Mouse (Mus musculus) brown adipose tissue, adult 24 weeks (tissue): ENCODE results near the gene Ly9. TPM values are rescaled to one million over a fixed set of nuclear protein-coding genes. Genes with fewer than 3 reads are reported as not detected.

ENCODE experiments used
- H3K27ac ChIP-seq: fragments of 200-500 bp; replicated peaks from 2 replicates; pipeline ENCODE4 v1.5.1; 2012; ENCODE audit warnings: low read depth, mild to moderate bottlenecking, low read length
- H3K4me1 ChIP-seq: fragments of 200-500 bp; 2 replicates; pipeline ENCODE4 v1.6.1; 2012; ENCODE audit warnings: low read length, mixed read lengths; ENCODE audit not compliant: control insufficient read depth, insufficient read depth, insufficient read length
- H3K4me3 ChIP-seq: fragments of 200-500 bp; 2 replicates; pipeline ENCODE4 v1.5.1; 2012; ENCODE audit warnings: low read depth, mild to moderate bottlenecking, low read length, moderate library complexity; ENCODE audit not compliant: insufficient read depth
- polyA plus RNA-seq: library from polyadenylated mRNA; stranded (reverse); fragments of >200 nt; gene quantifications from 2 replicates; pipeline ENCODE4 v1.2.4, GENCODE M21; 2012; ENCODE audit not compliant: missing spikeins, insufficient read depth, insufficient read length

Ly9 gene
- polyA plus RNA-seq, 1 experiment, result 0.95 TPM

DNA sequence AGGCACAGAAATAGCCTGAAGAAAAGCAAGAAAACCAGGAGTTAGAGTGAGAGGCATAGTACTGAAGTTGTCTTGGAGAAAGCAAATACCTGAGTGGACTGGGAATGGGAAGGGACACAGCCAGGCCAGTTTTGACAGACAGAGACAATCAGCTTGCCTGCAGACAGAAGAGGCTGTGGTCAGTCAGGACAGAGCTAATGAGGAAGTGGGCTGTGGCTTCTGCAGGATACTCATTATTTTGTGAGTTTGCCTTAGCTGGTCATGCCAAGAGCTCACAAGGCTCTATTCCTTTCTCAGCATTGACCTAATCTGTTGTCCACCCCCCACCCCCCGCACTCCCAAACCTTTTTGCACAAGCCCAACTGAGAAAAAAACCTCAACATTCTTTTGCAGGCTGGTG is 46.0 kb downstream of the Ly9 start:
- no peak overlapping the region for H3K27ac ChIP-seq
- H3K4me1 ChIP-seq, result no peaks in the 10 kb centered on the region
- H3K4me3 ChIP-seq, result no peak overlapping the region

DNA sequence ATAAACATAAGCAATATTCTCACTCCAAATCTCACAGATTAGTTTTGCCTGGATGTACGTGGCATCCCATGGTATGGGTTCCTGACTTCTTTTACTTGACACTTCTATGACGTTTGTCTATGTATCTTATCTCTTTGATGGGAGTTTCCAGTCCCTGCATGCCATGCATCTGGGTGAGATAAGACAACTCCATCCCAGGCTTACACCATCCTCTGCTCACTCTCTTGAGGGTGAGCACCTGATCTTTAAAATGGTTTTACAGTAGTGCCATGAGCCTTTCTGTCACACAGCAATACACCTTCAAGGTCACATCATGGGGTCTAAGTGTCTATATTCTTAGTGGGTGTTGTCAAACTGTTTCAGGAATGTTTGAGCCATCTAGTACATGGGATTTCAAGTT is 46.9 kb downstream of the Ly9 start:
- no peak overlapping the region for H3K27ac ChIP-seq
- no peak overlapping the region for H3K4me3 ChIP-seq
- H3K4me1 ChIP-seq, result no peaks in the 10 kb centered on the region

DNA sequence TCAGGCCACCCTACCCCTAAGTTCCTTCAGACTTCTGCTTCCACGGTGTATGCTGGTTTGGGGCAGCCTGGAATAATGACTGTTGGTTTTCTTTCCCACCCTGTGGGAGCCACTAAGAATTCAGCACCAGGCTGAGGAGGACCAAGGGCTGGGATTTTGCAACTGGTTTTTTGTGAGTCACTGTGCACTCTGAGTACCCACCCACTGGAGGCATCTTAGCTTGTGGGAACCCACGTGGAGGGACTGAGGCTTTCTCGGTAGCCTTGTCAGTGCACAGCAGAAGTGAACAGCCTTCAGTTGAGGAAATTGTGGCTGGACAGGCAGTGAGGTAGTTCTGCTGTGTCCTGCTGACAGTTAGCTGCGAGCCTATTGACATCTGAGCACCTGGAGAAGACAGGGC is 48.3 kb downstream of the Ly9 start, which contains the start of gene Cd244a:
Cd244a (plus strand) TSS at position 296 of the 400 bp plus-strand sequence.
- Histone ChIP-seq H3K27ac (no peak within 1 kb of the TSS), H3K4me3 (no peak within 1 kb of the TSS), H3K4me1 (no peaks in the 10 kb centered on the region)

DNA sequence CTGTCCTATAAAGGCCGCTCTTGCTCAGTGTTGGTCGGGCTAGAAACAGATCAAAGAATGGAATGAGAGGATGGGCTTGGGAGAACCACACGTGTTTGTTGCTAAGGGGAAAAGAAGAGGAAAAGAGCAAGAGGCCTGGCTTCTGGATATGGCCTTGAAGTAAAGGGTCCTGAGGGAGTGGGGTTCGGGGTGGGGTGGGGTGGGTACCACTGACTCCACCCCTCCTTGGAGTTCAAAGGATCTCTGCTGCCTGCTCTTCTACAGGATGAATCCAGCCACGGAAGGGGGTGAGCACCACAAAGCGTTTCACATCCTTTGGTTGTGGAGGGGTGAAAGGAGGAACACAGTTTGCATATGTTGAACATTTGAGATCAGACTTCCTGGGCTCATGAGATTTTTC is 48.8 kb downstream of the Ly9 start:
- H3K4me3 ChIP-seq, result no peak overlapping the region
- H3K27ac ChIP-seq, result no peak overlapping the region
- H3K4me1 ChIP-seq, result no peaks in the 10 kb centered on the region

DNA sequence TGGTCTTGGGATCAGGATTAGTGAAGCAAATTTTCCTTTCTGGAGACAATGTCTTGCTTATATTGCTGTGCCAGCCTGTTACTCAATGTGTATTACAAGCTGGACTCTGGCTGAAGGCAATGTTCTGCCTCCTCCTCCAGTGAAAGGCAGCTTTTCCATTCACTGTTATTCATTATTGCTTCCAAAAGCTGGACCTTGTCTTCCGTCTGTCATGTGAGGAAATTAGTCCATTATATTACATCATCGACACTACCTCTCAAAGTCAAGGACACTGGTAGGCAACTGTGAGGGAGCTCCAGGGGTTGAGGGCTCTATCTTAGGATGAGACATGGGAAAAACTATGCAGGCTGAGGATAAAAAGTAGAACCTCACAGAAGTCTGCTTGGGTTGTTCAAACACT is 50.8 kb downstream of the Ly9 start:
- Histone ChIP-seq H3K4me3 (no peak overlapping the region), H3K27ac (no peak overlapping the region), H3K4me1 (no peaks in the 10 kb centered on the region)

DNA sequence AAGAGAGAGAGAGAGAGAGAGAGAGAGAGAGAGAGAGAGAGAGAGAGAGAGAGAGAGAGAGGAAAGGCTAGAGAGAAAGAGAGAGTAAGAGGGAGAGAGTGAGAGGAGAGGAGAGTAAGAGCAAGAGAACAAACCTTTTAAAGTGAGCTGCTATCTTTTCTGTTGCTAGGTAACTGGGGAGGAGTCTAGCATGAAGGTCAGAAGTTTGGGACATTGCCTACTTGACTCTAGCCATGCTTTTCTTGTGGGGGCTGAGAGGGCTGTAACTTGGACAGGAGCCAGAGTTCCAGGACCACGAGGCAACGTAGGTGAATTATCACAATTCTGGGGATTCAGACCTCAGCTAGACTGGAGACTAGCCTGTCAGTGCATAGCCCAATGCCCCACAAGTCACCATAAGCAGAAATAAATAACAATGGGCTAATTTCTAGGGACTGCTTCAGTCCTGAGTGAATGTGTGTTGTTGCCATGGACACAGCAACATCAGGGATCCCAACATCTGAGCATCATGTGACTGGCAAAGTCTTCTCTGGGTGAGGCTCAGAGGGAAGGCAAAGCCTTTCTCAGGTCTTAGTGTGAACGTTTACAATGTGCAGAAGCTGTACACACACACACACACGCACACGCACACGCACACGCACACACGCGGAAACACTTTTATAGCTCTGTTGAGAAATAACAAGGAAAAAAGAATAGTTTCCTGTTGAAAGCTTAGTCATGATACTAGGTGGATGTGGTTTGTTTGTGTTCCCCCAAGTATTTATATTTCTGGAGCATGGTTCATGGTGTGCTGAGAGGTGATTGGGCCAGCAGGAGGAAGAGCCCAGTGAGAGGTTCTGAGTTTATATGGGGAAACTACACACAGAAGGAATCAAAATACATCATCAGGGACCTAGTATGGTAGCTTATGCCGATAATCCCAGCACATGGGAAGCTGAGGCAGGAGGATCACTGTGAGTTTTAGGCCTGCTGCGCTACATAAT is 53.6 kb downstream of the Ly9 start:
- Histone ChIP-seq H3K27ac (no peak overlapping the region), H3K4me1 (no peaks in the 10 kb centered on the region), H3K4me3 (no peak overlapping the region)

DNA sequence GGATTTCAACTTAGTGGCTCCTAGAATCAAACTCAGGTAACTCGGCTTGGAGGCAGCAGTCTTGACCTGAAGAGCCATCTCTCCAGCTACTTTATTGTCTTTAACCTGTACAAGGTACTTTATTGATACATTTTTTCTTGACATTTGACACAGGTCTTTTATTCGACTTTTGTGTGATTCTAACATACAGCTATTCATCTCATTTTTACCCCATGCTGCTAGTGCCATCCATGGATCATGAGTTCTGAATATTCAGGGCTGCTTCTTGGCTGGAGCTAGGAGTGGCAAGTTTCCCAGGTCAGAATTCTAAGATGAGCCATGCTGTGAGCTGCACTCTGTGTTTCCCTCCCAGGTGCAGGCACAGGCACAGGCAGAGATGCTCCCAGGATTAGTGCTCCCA is 55.0 kb downstream of the Ly9 start:
- no peak overlapping the region for H3K27ac ChIP-seq
- no peaks in the 10 kb centered on the region for H3K4me1 ChIP-seq
- H3K4me3 ChIP-seq, result no peak overlapping the region

DNA sequence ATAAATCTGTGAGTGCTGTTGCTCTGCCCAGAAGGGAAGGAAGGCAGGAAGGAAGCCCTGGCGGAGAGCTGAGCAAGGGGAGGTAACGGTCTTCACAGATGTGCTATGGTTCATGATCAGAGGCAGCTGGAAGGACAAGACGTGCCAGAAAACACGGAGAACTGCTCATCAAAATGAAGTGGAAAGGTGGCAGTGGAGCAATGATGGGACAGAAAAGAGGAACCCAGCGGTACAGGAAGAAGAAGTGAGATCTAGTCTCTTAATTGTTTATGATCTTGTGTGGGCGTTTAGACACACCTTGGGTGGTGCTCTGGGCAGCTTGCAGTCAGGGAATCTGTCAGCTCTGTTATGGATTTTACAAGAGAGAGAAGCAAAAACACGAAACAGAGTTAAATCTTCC is 55.9 kb downstream of the Ly9 start:
- H3K4me1 ChIP-seq, result no peaks in the 10 kb centered on the region
- no peak overlapping the region for H3K27ac ChIP-seq
- no peak overlapping the region for H3K4me3 ChIP-seq

DNA sequence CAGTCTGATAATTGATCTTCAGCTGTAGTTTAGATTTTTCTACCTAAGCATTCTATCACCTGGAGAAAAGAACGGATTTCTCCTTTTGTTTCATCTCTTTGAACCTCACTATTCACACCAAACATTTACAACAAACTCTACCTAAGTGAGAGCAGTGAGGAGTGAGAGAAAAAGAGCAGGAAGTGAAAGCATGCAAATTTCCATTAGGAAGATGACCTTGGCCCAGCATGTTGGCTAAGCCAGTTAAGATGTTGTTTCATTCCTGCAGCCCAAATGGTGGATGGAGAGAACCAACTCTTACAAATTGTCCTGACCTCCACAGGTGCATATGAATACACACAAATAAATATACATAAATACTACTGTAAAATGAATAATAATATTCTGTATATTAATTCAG is 66.5 kb downstream of the Ly9 start:
- no peak overlapping the region for H3K27ac ChIP-seq
- H3K4me3 ChIP-seq, result no peak overlapping the region
- no peaks in the 10 kb centered on the region for H3K4me1 ChIP-seq

Other genes starting within 250 kb of the Ly9 start
- not detected in 2 replicates for gene Klhdc9, start 246.6 kb downstream of the Ly9 start, polyA plus RNA-seq
- not detected in 2 replicates for gene Nectin4, start 237.3 kb downstream of the Ly9 start, polyA plus RNA-seq
- gene Arhgap30, start 218.5 kb downstream of the Ly9 start, polyA plus RNA-seq, result 2.1 and 3.0 TPM in 2 replicates
- 13.1 and 18.2 TPM in 2 replicates for gene Usf1, start 196.1 kb downstream of the Ly9 start, polyA plus RNA-seq
- gene Tstd1, start 188.5 kb downstream of the Ly9 start, polyA plus RNA-seq, result not detected in 2 replicates
- 42.9 and 45.1 TPM in 2 replicates for gene F11r, start 169.9 kb downstream of the Ly9 start, polyA plus RNA-seq
- gene Alyref2, start 103.9 kb downstream of the Ly9 start, polyA plus RNA-seq, result 2.7 and 3.0 TPM in 2 replicates
- gene Itln1, start 72.1 kb downstream of the Ly9 start, polyA plus RNA-seq, result not detected in 2 replicates
- not detected in 2 replicates for gene Cd244a, start 48.2 kb downstream of the Ly9 start, polyA plus RNA-seq
- gene Slamf7, start 45.6 kb upstream of the Ly9 start, polyA plus RNA-seq, result 1.0 and 1.6 TPM in 2 replicates
- gene Cd48, start 74.6 kb upstream of the Ly9 start, polyA plus RNA-seq, result 4.8 and 7.1 TPM in 2 replicates
- gene Slamf1, start 159.7 kb upstream of the Ly9 start, polyA plus RNA-seq, result not detected in 2 replicates
- gene Cd84, start 232.3 kb upstream of the Ly9 start, polyA plus RNA-seq, result 4.0 and 4.7 TPM in 2 replicates